Mouse (Mus musculus): ENCODE measurements around the gene BC035947. TPM values are rescaled to one million over a fixed set of nuclear protein-coding genes. Genes with fewer than 3 reads are reported as not detected.

Gene BC035947
- polyA plus RNA-seq (2012; rRNA removed): 1.2 and 1.5 TPM in 2 replicates

DNA sequence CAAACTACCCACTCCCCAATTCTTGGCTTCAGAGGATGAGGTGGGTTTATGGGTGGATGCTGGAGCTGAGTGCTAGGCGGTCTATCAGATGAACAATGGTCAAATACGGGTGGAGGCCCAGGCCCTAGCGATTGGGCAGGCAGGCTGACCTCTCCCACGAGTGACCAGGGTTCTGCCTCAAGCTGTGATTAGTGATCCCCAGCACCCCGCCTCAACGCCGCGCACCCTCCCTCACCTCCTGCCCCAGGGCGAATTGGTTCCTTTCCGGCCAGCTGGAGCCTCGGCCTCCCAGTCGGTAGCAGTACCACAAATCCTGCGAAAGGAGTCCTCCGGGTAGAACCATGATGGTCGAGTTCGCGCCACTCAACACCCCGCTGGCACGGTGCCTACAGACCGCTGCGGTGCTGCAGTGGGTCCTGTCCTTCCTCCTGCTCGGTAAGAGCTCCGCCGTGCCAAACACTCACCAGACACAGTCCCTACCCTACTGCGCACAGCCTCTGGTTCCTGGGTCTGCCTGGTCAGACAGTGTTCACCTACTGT is at the start of gene BC035947:
BC035947 (minus strand) TSS at position 538 of the 540 bp plus-strand sequence.

DNA sequence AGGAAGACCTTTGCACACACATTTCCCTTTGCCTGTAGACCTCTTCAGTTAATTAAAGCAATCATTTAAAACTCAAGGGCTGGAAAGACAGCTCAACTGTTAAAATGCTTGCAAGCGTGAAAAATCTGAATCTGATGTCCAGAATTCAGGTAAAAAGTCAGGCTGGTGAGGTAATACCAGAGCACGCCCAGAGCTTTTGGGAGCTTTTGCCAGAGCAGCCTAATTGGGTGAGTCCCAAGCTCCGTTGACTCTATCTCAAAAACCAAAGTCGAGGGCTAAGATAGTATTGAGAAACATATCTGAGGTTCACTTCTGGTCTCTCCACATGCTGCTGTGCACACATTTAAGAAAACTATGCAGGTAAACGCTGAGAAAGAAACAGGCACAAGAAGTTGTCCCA is 1.1 kb downstream of the BC035947 start, which contains the start of gene Mogat1:
Mogat1 (plus strand) TSS at position 130 of the 400 bp plus-strand sequence.

DNA sequence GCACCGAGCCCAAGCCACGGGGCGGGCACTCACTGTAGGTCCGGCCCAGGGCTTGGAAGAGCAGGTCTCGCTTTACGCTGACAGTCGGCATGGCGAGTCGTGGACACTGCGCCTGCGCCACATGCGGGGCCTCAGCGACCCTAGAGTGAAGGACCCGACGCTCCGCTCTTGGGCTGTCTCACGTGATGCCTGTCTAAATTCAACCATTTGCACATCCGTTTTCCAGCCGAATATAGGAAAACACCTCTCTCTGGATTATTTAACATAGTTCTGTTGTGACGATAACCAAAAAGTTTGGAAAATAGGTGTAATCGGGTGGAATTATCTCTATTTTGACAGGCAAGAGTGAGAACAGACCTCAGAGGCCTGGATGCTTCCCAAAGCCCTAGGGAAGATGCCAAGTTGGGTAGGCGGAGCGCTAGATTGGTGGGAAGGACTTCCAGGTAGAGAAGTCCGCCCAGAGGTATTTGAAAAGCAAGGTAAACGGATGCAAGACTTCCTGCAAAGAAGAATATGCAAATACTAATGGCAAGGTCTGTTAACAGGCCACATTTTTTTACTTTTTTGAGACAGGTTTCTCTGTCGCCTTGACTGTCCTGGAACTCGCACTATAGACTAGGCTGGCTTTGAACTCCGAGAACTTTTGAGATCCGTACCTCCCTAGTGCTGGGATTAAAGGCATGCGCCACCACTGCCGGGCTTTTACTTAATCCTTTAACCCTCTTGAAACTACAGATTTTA is 23.0 kb downstream of the BC035947 start, which contains the start of gene Farsb:
Farsb (minus strand) TSS at position 146 of the 741 bp plus-strand sequence.

Other genes starting within 250 kb of the BC035947 start
- 1.2 and 2.4 TPM in 2 replicates for gene Sgpp2, start 201.8 kb downstream of the BC035947 start, polyA plus RNA-seq (2012; rRNA removed)
- 79.6 and 82.9 TPM in 2 replicates for gene Farsb, start 23.3 kb downstream of the BC035947 start, polyA plus RNA-seq (2012; rRNA removed)
- gene Mogat1, start 1.2 kb downstream of the BC035947 start, polyA plus RNA-seq (2012; rRNA removed): 0.63 and 0.79 TPM in 2 replicates
- 57.1 and 60.8 TPM in 2 replicates for gene Acsl3, start 145.7 kb upstream of the BC035947 start, polyA plus RNA-seq (2012; rRNA removed)
- gene Utp14b, start 145.9 kb upstream of the BC035947 start, polyA plus RNA-seq (2012; rRNA removed): 3.9 and 4.4 TPM in 2 replicates